Mouse (Mus musculus) c-Kit-positive CD71-negative TER-119-negative erythroid progenitor cells, embryonic 14.5 days (primary cell): Measurements from ENCODE around the gene Mindy2.
A peak's percentile ranks its signal among the peaks of the same experiment; 100 is the strongest.

Experiments
- DNase-seq: peaks from one replicate; pipeline ENCODE4 v3.0.0-alpha.2; 2013; ENCODE audit warnings: low read depth

Gene Mindy2

DNA sequence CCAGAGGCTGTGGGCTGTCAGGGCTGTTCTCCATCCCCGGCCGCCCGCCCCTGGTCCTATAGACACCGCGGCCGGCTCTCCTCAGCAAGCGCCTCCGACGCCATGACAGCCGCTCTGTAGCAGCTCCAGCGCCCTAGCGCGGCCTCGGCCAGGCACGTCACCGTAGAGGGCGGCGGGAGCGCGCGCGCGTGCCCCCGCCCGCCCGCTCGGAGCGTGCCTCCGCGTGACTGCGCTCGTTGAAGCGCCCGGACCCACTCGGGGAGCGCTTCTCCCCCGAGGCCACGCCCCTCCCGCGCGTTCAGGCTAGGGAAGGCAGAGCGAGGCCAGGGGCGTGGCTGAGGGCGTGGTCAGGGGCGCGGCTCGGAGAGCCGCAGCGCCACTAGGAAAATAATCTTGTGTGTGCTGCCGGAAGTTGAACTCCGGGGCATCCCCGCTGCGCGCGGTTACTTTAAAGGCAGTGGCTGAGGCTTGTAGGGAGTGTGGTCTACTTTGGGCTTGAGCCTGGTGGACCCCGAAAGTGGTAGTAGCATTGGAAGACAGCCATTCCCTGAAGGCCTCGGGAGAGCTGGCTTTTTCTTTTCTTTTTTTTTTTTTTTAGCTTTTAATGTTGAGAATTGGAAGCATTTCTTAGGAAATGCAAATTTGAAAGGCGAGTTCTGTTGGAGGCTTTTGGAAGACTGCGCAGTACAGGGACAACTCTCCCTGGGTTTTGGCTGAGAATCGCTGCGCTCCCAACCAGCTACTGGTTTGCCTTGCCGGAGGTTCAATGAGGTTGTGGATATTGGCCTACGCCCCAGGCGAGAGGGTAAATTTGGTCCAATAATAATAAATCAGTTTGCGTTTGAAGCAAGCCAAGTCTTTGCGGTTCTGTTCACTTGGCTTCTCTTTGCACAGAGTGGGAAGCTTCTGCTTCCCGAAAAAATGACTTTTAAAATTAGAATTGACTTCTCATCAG, at the start of gene Mindy2:
Gene Mindy2, minus strand, starts transcription at position 162 of the 955 bp plus-strand sequence.
- peak; percentile 97 for DNase-seq

DNA sequence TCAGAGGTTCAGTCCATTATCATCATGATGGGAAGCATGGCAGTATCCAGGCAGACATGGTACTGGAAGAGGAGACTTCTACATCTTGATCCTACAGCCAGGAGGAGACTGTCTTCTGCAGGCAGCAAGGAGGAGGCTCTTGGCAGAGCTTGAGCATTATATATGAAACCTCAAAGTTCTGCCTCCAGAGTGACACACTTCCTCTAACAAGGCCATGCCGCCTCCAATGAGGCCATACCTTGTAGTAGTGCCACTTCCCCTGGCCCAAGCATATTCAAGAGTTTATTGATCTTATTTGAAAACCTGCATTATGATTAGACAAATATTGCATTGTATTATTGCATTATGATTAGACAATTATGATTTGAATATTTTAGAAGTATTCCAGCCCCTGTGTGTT, 49.5 kb upstream of the Mindy2 start:
- DNase-seq: no peak

DNA sequence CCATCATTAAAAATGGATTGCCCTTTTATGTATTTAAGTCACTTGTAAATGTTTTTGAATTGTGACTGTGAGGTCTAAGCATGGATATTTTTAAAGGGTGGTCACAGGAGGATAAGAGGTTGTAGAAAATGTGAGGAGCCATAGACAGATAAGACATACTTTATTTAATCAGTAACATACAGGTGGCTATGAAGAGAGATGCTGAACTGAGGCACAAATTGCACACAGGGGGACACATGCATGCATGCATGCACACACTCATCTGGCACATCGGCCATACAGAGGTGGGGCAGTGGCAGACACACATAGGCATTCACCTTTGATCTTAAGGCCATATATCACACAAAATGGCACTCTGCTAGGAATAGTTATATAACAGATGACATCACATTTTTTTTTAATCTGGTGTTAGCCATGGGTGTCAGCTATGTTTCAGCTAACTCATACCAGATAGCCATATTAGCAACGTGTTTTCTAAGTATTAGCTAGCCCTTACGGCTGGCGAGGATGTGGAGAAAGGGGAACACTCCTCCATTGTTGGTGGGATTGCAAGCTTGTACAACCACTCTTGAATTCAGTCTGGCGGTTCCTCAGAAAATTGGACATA, 46.7 kb upstream of the Mindy2 start:
- no peak for DNase-seq

DNA sequence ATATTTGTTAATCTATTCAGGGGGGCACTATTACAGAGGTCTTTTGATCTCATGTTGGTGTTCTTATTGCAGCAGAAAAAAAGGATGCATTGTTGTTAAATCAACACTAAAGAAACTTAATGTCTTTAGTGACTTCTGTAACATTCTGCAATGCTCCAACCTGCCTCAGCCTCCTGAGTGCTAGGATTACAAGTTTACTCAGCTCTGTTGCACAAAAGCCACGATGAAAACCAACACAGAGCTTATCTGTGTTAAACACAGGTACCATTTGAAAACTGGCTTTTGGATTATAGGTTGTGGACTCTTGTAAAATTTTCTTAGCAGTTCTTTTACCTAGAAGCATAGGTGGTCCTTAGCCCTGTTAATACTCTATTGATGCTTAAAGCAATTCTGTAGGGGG, 41.1 kb upstream of the Mindy2 start:
- no peak for DNase-seq

DNA sequence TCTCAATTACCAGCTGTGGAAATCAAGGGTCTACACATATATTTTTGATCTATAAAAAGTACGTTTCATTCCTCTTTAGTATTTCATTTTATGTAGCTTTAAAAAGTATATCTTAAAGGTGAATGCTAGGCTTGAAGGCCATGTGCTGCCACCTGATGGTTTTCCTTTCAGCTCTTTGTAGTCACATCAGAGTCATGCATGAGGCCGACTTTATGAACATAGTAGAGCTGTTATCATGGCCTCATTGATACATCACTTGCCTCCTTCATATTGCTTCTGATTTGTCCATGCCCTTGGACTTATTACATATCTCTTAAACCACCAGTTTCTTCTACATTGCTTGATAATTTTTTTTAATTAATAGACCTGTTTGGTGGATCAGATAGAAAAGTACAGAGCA, 38.7 kb upstream of the Mindy2 start:
- no peak for DNase-seq

DNA sequence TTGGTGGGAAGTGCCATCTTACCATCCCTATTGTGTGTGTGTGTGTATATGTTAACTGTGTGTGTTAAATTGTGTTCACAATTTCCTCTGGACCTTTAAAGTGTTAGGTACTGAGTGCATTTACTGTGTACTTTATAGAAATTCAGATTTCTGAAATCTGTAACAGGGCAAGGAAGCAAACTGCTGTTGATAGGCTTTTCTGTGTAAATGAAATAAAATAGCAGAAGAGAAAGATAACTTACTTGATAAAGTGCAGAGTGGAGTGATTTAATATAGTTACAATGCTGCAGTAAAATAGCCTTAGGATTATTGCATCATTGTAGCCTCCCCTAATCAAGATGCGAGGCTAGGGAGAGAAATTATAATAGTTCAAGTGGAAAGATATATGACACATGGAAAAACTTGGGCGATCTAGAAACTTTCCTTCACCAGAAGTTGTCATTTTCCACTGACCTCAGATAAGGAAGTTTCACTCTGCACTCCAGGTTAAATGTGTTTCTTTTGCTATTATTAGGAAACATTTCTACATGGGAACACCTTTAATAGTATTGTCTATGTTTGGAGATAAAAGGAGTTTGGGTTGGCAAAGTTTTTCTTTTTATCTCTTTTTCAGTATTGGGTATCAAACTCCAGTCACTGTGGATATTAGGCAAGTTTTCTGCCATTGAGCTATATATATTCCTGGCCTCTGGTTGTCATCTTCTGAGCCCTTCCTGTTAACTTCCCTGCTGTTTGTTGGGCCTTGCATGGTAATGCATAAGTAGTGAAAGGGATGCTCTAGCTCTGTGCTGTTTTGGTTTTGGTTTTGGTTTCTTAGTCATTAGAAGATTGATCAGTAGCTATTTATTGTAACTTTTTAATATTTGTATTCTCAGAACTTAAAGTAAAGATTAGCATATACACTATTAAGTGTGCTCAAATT, 35.1 kb upstream of the Mindy2 start:
- DNase-seq: no peak

DNA sequence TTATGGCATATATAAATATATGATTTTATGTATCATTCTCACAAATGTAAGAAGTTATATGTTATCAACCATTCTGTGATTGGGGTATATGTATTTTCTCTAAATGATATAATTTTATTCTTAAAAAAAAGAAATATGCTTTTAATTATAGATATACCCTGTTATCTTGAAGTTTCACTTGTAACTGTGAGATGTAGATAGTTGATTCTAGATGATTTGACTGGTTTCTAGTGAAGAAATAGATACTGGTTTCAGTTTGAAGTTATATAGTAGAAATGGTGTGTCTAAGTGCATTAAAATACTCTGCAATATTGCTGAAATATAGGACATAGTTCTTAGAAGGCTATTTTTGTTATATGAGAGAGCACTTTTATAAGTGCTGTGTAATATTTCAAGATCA, 33.6 kb upstream of the Mindy2 start:
- DNase-seq: no peak

DNA sequence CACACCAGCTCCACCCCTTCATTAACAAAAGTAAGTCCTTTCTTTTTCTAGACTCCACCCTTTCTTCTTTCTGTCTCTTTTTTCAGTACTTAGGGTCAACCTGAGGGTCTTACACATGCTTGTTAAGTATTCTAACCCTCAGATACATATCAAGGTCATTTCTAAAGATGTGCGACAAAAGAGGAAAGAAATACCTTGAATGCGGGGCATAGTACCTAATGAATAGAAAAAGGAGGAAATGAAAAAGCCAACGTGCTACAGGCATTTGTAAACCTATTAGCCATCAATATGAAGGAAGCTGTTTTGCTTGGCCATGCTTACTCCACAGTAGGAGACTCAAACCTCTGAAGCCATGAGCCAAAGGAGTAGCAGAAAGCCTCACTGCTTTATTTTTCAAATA, 33.0 kb upstream of the Mindy2 start:
- DNase-seq: no peak

DNA sequence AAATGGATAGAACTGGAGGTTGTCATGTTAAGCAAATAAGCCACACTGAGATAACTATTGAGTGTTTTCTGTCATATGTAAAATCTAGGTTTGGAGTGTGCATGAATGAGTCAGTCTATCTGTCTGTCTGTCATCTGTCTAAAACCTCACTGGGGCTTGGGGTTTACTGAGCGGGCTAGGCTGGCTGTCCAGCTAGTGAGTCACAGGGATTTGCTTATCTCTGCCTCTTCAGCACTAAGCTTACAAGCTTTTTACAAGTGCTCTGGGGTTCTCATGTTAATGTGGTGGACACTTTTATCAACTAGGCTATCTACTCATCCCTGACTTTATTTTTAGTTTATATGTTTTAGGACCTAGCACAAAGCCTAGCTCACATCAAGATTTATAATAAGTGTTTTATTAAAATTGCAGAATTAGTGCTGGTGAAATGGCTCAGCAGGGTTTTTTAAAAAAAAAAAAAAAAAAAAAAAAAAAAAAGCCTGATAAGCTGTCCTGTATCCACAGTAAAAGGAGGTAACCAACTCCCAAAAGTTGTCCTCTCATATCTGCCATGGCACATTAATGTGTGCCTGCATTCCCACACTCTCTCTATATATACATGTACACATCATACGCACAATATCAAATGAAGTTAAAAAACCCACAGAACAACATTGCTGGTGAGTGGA, 31.5 kb upstream of the Mindy2 start:
- DNase-seq: peak; percentile 43

DNA sequence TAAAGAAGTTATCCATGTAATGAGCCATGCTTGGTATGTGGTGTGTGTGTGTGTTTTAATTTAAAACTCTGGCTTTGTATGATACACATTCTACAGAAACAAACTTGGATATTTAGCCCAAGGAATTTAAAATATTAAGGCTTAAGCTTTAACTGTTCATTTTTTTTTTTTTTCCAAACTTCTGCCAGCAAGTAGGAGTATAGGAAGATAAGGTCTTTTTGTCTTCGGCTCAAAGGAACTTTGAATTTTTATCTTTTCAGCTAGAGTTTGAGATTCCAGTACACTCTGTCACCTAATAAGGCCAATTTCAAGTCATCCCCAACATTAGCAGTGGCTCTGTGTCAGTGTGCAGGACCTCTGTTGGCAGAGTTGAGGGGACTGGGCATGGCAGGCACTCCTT, 25.2 kb upstream of the Mindy2 start:
- no peak for DNase-seq

DNA sequence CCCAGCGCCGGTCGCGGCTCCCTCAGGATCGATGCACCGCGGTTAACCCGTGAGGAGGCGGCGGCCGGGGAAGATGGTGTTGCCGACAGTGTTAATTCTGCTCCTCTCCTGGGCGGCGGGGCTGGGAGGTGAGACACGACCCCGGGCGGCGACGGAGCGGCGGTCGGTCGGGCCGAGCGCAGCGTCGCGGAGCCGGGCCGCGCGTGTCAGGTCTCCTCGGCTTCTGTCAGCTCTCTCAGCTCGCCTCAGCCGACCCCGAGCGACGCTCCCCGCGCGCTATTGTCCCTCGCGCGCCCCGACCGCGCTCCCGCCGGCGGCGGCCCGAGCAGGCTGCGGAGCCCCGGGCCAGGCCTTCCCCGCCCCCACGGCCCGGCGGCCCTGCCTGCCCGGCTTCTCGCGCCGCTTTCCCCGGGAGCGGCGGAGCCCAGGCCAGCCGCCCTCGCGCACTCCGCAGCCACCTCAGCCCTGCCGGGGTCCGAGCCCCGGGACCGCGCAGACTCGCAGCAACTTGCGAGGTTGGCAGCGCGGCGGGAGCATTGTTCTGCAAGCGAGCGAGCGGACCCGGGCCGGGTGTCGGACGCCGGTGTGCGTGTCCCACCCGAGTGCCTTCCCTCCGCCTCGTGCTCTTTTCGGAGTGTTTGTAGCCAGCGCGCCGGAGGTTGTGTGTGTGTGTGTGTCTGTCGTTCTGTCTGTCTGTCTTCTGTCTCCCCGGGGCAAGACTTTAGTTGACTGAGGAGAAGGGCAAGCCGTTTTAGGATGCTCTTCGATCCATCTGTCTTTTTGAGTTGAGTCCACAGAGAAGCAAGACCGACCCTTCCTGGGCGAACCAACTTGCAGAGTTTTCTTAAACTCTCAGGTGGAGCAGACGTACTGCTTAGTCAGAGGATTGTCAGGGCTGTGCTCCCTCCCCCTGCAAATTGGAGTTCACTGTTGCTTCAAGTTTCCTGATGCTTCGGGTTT, 22.4 kb upstream of the Mindy2 start:
- no peak for DNase-seq

DNA sequence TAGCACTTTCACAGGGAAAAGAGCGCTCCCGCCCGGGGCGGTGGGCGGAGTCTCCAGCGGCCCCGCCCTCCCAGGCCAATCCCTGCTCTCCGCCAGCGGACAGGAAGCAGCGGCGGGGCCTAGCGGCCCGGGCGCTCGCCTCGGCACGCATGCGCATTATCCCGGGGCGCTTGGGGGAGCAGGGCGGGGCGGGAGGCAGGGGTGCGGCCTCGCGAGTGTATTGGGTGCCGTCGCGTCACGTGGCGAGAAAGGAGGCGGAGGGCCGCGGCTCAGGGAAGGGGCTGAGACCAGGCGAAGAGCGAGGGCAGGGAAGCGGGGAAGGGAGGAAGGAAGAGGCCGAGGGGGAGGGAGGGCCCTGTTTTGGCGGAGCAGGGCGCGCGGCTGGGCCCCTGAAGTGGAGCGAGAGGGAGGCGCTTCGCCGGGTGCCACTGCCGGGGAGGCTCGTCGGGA, 21.7 kb upstream of the Mindy2 start, which contains the start of gene Adam10:
Gene Adam10, plus strand, starts transcription at position 316 of the 450 bp plus-strand sequence.
- peak; percentile 96 for DNase-seq

DNA sequence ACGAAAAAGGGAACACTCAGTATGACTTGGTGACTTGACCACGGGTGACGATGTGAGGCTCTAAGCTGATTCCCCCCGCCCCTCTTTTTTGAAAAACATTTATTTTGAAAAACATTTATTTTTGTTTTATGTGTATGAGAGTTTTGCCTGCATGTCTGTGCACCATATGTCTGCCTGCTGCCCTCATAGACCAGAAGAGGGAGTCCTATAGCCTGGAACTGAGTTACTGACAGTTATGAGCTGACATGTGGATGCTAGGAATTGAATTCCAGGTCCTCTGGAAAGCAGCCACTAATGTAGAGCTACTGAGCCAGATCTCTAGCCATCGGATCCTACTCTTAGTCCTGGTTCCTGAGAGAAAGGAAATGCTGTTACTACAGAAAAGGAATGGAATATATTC, 19.0 kb upstream of the Mindy2 start:
- no peak for DNase-seq

DNA sequence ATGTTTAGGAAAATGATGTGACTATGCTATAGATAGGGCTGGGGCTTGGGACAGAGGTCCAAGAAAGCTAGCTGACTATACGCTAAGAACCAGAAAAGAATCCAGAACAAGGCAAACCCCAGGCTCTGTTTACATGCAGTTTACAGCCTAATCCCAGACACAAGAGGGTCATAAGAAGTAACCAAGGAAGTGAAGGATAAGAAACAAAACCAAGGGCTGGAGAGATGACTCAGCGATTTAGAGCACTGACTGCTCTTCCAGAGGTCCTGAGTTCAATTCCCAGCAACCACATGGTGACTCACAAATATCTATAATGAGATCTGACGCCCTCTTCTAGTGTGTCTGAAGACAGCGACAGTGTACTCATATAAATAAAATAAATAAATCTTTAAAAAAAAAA, 18.1 kb upstream of the Mindy2 start:
- DNase-seq: no peak

DNA sequence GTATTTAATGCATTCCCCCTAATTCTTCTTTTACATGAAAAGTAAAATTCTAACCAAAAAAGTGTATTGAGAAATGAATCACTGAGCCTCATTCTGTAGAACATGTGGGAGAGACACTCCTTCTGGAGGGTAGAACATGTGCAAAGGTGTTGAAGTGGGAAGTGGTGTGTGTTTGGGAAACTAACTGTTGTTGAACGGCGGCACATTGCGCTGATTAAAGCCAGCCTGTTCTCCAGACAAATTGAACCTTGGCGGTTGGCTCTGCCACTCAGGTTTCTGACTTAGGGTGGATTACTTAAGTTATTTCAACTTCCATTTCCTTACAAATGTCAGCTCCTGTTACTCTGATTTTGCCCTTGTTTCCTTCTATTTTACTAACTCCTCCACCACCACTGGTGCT, 16.7 kb upstream of the Mindy2 start:
- no peak for DNase-seq

DNA sequence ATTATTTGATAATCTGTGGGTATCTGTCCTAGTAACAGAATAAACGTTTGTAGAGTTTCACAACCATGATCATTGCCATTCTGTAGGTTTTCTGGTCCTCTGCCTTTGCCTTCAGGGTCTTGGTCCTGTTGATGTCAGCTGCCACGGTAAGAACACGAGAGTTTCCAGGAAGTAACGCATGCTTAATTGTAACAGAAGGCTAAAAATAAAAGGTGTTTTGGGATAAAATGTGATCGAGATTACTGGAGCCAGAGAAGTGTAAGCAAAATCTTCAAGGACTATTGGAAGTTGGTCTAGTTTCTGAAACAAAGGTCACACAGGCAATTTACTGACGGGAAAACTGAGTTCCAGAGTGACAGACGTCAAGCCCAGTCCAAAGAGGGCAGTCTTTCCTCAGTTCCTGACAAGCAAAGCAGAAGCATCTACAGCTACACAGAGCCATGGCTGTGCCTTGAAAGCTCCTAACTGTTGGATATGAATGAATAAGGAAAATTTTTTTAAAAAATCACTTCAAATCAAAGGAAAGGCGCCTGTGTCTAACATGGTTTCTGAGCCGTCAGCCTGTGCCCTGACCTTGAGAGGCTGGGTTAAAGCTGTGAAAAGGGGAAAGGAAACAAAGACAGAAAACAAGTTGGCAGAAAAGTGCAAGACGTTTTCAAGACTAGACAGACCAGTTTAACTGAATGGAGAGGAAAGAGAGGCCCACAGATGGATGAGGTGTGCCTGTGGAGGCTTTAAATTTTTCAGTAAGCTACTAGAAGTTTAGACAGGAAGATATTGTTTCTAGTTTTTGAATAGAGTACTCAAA, 15.0 kb upstream of the Mindy2 start:
- no peak for DNase-seq

DNA sequence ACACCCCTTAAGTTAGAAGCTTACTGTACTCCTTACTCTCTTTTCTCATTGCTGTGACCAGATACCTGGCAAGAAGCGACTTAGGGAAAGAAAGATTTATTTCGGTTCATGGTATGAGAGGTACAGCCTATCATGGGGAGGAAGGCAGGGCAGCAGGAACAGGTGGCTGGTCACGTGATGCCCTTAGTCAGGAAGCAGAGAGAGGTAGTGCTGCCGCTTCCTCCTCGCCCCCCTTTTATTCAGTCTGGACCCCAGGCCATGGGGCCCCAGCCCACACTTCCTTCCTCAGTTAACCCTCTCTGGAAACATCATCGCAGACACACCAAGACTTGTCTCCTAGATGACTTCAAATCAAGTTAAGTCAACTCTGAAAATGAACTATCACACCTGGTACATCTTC, 14.3 kb upstream of the Mindy2 start:
- DNase-seq: no peak

DNA sequence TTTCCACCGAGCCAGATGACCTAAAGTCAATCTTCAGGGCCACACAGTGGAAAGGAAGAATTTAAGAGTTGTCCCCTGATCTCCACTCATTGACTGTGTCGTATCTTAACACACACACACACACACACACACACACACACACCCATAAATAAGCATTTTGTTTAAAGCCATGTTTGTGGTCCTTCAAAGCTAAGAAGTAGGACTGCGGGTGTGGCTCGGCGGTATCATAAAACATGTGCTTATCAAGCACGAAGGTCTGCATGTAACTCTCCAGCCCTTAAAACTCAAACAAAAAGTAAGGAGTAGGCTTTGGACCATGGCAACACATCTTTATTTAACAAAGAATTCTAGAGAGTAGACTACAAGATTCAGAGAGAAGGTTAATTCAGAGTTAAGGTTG, 13.4 kb upstream of the Mindy2 start:
- DNase-seq: no peak

DNA sequence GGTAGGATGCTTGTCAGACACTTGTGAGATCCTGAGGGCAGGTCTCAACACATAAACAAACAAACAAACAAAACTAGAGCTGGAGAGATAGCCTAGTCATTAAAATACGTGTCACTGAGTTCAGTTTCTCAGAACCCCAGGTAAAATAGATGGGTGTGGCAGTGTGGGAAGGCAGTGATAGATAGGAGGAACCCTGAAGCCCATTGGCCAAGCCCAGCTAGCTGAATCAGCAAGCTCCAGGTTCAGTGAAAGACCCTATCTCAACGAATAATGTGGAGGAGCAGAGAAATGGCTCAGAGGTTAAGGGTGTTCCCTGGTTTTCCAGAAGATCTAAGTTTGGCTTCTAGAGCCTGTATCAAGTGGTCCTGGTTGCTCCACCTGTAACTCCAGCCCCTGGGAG, 12.2 kb upstream of the Mindy2 start:
- no peak for DNase-seq

DNA sequence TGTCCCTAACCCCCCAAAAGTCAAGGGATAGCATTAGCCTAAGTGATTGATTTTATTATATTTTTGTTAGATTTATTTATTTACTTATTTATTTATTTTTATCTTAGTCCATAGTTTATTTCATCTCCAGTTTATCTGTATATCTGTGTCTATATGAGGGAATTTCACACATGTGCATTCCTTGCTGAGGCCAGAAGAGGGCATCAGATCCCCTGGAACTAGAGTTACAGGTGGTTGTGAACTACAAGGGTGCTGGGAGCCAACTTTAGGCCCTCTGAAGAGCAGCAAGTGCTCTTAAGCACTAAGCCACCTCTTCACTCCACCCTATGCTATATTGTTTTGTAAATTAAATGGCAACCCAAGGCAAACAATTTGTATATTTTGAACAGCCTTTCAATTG, 11.1 kb upstream of the Mindy2 start:
- no peak for DNase-seq
